Mouse (Mus musculus): ENCODE measurements around the gene Dvl1.

Dvl1 gene

GRCm38 (mm10) chr4:155840076-155841002 lies 6.9 kb upstream of the Dvl1 start:
- no peak for DNase-seq (ENCODE audit: low read depth, low spot score)

- no peak for DNase-seq (ENCODE audit: low read depth, low spot score)
Measured at GRCm38 (mm10) chr4:155841003-155841454, 6.2 kb upstream of the Dvl1 start.

- no peak for DNase-seq (ENCODE audit: low read depth, low spot score)
Measured at GRCm38 (mm10) chr4:155841651-155842270, 5.4 kb upstream of the Dvl1 start.

- DNase-seq (ENCODE audit: low read depth, low spot score): no peak
Measured at GRCm38 (mm10) chr4:155843231-155843630, 4.0 kb upstream of the Dvl1 start.

- no peak for DNase-seq (ENCODE audit: low read depth, low spot score)
Measured at GRCm38 (mm10) chr4:155847591-155848352, 570 bp downstream of the Dvl1 start.

- no peak for DNase-seq (ENCODE audit: low read depth, low spot score)
Measured at GRCm38 (mm10) chr4:155848434-155849095, 1.4 kb downstream of the Dvl1 start.

GRCm38 (mm10) chr4:155849391-155849790 lies 2.2 kb downstream of the Dvl1 start:
- no peak for DNase-seq (ENCODE audit: low read depth, low spot score)

GRCm38 (mm10) chr4:155849792-155850451 lies 2.7 kb downstream of the Dvl1 start:
- DNase-seq (ENCODE audit: low read depth, low spot score): no peak

- no peak for DNase-seq (ENCODE audit: low read depth, low spot score)
Measured at GRCm38 (mm10) chr4:155851368-155851767, 4.2 kb downstream of the Dvl1 start.

- no peak for DNase-seq (ENCODE audit: low read depth, low spot score)
Measured at GRCm38 (mm10) chr4:155851951-155852411, 4.8 kb downstream of the Dvl1 start.

GRCm38 (mm10) chr4:155853421-155853820 lies 6.2 kb downstream of the Dvl1 start:
- DNase-seq (ENCODE audit: low read depth, low spot score): no peak

- no peak for DNase-seq (ENCODE audit: low read depth, low spot score)
Measured at GRCm38 (mm10) chr4:155854991-155855390, 7.8 kb downstream of the Dvl1 start.

- DNase-seq (ENCODE audit: low read depth, low spot score): no peak
Measured at GRCm38 (mm10) chr4:155856071-155856470, 8.9 kb downstream of the Dvl1 start.

- DNase-seq (ENCODE audit: low read depth, low spot score): no peak
Measured at GRCm38 (mm10) chr4:155856881-155857280, 9.7 kb downstream of the Dvl1 start.

- DNase-seq (ENCODE audit: low read depth, low spot score): no peak
Measured at GRCm38 (mm10) chr4:155859318-155859717, 12.1 kb downstream of the Dvl1 start.

- no peak for DNase-seq (ENCODE audit: low read depth, low spot score)
Measured at GRCm38 (mm10) chr4:155861787-155862186, 14.6 kb downstream of the Dvl1 start.

GRCm38 (mm10) chr4:155863001-155863400 lies 15.8 kb downstream of the Dvl1 start, which contains the start of gene Tas1r3:
Tas1r3 (minus strand) TSS chr4:155863362.
- no peak for DNase-seq (ENCODE audit: low read depth, low spot score)

GRCm38 (mm10) chr4:155868614-155869298 lies 21.6 kb downstream of the Dvl1 start:
- no peak for DNase-seq (ENCODE audit: low read depth, low spot score)

GRCm38 (mm10) chr4:155869317-155870033 lies 22.3 kb downstream of the Dvl1 start, which contains the start of the genes Cptp and Ints11:
Cptp (minus strand) TSS chr4:155869440.
Ints11 (plus strand) TSS chr4:155869546.
- peak; percentile 90 for DNase-seq (ENCODE audit: low read depth, low spot score)

Data from brain, embryonic 18.5 days (tissue).